Mouse (Mus musculus): ENCODE measurements around the gene Rora.

- TF ChIP-seq MAX (IDR thresholded peaks at IDR 0.05; ENCODE audit: low read depth) (no peak), MYOD1 (IDR thresholded peaks at IDR 0.05; ENCODE audit: control insufficient read depth in 1 of 3, insufficient read length in 2 of 3, low read depth in 2 of 3) (no peak), POLR2A (IDR thresholded peaks at IDR 0.05; ENCODE audit: insufficient read length, low read depth) (no peak), POLR2AphosphoS2 (IDR thresholded peaks at IDR 0.05; ENCODE audit: insufficient read length, low read depth) (no peak), TCF12 (IDR thresholded peaks at IDR 0.05; ENCODE audit: insufficient read depth, poor library complexity, severe bottlenecking) (no peak), USF1 (IDR thresholded peaks at IDR 0.05; ENCODE audit: low read depth) (no peak), MYOG (IDR thresholded peaks at IDR 0.05; ENCODE audit: control insufficient read depth in 1 of 3, insufficient read depth in 1 of 3, insufficient read length in 2 of 3, low read depth in 2 of 3) (no peak), CEBPB (IDR thresholded peaks at IDR 0.05; ENCODE audit: insufficient read depth, poor library complexity, severe bottlenecking) (no peak), TCF3 (IDR thresholded peaks at IDR 0.05; ENCODE audit: insufficient read length, low read depth) (no peak), REST (IDR thresholded peaks at IDR 0.05; ENCODE audit: insufficient read depth, insufficient read length) (no peak), E2F4 (IDR thresholded peaks at IDR 0.05; ENCODE audit: insufficient read depth) (no peak), SRF (IDR thresholded peaks at IDR 0.05; ENCODE audit: control insufficient read depth, insufficient read length, low read depth) (no peak)
Measured at GRCm38 (mm10) chr9:68783246-68783645, 129.7 kb downstream of the Rora start.
